Mouse (Mus musculus) telencephalon, adult 2 months (tissue): Measurements from ENCODE around the gene Cnnm4.

ENCODE experiments used
- DNase-seq: peaks from one replicate; pipeline ENCODE4 v3.0.0-alpha.2; 2011; ENCODE audit warnings: low read depth, low spot score

Gene Cnnm4

DNA sequence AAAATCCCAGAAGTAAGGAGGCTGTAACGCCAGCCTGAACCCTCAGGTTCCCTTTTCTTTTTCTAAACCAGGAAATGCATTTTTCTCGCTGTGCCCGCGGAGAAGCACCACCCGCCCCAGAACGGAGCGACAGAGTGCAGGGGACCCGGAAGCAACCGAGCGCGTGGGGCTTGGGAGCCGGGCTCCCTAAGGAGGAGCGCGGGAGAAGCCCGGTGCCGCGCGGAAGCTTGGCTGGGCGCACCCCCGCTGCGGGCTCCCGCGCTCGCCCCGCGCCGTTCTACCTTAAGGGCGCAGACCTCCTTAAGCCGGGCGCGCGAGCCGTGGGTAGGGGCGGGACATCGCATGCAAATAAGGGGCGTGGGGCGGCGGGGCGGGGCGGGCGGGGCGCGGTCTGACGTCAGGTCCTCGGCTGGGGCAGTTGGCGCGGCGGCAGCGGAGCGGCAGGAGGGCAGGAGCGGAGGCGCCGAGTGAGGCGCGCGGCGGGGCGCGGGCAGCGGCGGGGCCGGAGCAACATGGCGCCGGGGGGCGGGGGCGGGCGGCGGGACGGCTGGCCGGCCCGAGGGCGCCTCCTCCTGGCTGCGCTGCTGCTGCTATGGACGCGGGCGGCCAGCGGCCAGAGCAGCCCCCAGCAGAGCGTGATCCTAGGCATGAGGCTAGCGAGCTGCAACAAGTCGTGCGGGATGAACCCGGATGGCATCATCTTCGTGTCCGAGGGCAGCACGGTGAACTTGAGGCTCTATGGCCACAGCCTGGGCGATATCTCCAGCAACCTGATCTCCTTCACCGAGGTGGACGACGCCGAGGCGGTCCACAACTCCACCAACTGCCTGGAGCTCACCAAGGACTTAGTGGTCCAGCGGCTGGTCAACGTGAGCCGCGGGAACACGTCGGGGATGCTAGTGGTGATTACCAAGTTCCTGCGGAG is at the start of gene Cnnm4:
TSS of gene Cnnm4 (plus strand) at position 440 of the 925 bp plus-strand sequence.
- peak; percentile 80 for DNase-seq

DNA sequence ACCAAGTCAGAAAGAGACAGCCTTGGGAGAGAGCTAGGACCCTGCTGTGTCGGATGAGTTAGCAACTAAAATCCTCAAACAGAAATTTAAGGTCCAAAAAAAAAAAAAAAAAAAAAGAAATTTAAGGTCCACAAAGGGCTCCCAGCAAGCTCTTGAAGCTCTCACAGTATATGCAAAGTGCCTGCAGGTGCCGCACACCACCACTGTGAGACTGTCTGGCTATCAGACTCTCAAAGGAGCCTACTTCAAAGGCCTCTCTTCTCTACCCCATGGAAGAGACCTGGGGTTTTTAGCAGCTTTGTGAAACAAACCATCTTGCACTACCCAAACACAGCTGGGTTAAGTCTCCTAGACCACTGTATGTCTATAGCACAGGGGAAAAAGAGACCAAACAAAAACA is 41.9 kb upstream of the Cnnm4 start:
- DNase-seq = no peak

DNA sequence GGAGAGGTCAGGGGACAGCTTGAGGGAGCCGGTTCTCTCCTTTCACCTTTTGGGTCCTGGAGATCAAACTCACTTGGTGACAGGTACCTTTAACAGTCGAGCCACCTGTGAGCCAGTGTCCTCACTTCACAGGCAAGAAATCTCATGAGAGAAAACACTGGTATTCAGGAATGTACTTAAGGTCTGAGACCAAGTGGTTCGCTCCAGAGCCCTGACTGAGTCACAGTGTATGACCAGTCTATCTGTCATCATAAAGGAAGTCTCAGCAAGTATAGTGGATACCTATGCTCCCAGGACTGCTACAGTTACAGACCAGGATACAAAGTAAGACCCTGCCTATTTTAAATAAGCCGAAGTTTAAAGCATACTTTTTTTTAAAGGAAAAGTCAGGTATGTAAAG is 38.4 kb upstream of the Cnnm4 start:
- no peak for DNase-seq

DNA sequence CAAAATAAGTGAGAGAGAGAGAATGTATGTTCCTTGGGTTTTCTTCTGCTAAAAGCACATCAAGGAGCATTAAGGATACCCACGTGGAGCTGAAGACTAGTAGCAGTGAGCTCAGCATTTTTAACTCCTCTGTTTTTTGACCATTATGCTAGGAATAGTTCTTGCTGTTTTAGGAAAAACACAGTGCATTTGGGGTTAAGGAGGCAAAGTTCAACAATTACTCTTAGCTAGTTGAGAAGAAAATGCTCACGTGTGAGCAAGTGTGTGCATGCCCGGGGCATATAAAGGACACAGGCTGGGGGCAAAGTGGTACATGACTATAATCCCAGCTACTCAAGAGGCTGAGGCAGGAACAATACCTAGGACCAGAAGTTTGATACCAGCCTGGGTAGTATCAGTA is 37.8 kb upstream of the Cnnm4 start:
- no peak for DNase-seq

DNA sequence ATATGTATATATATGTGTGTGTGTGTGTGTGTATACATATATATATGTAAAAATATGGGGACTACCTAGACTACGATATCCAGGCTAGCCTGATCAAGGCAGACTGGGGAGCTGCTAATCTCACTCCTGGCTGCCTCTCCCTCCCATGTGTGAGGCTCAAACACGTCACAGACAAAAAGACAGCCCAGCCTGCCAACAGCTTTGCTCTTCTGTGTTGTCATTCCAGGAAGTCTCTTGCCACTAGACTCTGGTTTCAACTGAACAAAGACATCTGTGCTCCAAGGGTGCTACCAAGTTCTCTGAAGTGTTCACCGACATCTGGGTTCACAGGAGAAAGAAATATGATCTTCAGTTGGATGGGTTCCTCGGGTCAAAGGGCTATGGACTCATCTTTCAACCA is 36.3 kb upstream of the Cnnm4 start:
- DNase-seq = no peak

DNA sequence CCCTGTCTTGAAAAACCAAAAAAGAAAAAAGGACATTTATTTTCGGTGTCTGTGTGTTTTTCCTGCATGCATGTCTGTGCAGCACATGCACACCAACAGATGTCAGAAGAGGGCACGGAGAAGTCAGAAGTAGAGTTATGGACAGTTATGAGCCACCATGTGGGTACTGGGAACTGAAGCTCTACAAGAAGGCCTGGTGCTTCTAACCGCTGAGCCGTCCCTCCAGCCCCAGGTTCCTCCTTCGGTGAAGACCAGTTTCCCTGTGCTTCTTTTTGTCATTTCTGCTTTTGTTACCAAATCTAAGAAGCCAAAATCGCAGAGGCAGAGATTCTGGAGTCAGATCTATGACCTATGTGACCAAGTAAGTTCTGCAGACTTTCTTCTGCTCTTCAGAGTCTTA is 34.9 kb upstream of the Cnnm4 start:
- no peak for DNase-seq

DNA sequence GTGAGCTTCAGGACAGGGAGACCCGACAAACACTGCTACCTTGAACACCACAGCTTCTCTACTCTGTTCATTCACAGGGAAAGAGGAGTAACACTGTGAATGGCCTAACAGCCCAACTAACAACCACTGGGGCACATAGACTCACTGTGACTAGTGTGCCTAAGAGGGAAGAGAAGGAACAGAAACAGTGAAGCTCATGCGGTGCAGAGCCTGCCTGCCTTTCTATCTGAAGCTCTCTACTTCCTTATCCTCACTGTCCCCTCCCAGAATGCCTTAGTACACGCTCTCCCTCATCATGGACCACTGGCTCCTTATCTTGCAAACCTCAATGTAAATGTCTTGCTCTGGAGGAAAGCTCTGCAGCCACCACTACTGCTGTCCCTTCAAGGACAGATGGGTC is 34.2 kb upstream of the Cnnm4 start:
- DNase-seq = no peak

DNA sequence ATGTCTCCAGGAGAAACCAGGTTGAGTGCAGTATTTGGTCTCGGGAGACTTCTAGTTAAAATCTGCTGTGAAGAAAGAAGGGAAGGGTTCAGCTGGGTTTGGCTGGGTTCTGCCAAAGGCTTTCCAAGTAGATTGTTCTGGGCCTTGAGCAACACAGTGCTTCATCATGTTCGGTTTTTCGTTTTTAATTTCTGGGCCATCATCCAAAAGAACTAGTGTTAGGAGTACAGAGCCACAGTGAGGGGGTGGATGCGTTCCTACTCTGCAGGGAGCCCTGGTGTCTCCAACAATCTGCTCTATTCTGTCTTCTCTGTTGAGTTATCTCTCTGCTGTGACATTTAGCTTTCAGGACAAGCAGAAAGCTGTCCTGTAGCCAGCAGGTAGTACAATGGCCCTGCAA is 30.3 kb upstream of the Cnnm4 start:
- DNase-seq = peak; percentile 88

DNA sequence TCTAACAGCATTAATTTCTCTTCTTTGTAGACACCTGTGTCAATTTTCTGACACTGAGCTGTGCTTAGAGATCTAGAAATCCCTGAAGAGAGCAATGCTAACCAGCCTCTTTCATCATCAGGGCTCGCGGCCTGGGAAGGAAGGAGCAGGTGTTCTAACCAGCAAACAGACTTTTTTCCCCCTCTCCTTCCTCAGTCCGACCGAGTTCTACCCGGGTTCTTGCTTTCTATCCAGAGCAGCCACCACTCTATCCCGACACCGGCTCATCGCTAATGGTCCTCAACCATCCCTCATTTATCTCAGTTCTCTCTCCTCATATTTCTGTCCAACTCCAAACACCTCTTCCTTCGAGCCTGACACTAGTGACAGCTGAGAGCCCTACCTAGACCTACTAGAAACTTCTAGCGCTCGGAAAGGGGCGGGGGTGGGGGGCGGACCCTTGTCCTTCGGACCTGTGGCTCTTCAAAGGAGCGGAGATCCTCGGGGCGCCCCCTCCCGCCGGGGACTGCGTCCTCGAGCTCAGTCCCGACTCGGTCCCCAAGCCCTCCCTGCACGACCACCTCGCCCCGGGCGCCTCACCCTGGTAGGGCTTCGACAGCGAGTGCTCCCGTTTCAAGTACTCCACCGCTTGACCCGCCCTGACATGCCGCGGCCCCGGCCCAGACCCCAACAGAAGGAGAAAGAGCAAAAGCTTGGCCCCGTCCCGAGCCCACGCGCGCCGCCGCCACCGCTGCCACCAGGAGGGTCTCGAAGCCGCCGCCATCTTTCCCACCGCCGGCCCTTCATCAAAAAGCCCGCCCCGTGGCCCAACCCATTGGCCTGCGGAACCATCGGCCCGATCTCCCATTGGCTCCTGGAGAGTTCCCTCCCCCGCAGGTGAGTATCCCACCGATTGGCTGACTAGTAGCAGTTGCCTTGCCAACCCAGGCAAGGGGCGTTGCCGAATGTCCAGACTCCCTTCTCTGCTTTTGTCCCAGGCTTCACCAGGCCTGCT is 26.7 kb upstream of the Cnnm4 start, which contains the start of gene Lman2l:
TSS of gene Lman2l (minus strand) at position 801 of the 994 bp plus-strand sequence.
- peak; percentile 95 for DNase-seq

DNA sequence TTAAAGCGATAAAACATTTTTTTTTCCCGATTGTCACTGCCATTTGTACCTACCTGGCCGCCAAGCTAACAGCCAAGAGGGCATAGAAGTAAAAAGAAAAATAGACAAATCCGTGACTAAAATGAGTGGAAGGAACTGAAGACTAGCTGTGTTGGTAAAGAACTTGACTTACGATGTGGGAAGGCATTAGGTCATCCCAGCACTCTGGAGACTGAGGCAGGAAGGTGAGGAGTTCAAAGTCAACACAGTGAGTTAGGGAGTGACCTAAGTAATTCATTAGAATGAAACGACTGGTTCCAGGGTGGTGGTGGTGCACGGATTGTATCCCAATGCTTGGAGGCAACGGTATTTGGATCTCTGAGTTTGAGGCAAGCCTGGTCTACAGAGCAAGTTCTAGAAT is 25.9 kb upstream of the Cnnm4 start:
- DNase-seq = no peak

DNA sequence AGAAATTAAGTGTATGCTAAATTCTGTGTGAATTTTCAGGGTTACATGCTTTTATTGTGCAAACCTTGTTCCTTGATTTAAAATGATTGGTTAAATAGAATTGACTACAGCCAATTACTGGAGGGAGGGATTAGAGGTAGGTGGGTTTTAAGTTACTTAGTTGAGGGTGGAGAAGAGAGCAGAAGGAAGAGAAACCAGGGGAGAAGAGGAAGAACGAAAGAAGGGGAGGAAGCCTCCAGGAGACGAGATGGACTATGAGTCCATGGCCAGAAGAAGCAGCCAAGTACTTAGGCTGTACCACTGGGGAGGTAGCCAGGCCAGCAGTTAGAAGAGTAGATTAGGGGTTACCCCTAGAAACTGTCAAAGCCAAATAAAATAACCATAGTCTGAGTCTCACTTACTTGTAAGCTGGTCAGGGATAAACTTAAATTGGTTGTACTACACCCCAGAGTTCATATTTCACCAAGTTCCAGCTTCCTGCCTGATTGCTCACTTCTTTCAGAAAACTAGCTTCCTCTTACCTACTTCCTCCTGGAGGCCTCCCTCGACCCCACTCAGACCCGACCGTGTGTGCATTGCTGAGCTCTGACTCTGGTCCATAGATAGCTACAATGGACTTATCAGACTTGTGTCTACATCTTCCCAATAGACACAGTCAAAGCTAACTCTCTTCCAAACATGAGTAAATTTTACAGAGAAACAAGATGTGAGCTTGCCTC is 25.2 kb upstream of the Cnnm4 start:
- DNase-seq = no peak

DNA sequence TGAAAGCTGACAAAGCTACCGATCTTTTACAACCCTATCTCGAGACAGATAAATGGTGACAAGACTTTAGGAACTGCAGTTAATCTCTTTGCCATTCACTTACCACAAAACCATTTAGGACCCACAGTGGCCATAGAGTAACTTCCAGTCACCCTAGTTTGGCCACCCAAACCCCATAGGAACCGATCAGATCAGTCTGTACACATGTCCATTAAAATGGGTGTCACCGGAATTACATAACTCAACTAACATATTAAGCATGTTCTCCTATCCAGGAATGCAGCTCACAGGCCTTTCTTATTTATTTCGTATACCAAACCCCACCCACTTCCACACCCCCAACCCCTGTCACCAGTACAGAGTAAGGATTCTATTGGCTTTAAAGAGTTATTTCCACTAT is 24.6 kb upstream of the Cnnm4 start:
- DNase-seq = no peak

DNA sequence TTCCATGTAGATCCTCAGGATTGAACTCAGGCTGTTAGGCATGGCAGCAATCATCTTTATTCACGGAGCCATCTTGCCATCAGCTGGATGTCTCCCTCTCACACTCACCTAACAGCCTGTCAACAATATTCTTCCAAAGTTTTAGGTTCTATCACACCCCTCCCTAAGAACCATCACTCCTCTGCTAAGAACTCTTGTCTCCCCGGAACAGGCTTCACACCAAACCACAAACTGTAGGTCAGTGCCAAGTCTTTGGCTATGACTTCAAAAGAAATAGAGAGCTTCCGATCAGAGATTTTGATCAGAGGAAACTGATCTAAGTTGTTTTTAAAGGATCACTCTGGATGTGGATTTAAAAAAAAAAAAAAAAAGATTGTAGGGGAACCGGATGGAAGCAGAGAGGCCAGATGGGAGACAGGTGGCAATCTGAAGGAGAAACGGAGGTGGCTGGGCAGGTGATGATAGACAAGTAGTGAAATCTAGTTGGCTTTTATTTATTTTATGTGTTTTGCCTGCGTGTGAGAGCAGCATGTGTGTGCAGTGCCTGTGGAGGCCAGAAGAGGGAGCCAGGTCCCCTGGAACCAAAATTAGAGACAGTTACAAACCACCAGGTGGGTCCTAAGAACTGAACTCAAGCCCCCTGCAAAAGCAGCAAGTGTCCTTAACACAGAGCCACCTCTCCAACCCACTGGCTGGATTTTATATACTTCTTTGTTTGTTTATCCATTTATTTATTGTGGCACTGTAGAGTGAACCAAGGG is 17.2 kb upstream of the Cnnm4 start:
- no peak for DNase-seq

DNA sequence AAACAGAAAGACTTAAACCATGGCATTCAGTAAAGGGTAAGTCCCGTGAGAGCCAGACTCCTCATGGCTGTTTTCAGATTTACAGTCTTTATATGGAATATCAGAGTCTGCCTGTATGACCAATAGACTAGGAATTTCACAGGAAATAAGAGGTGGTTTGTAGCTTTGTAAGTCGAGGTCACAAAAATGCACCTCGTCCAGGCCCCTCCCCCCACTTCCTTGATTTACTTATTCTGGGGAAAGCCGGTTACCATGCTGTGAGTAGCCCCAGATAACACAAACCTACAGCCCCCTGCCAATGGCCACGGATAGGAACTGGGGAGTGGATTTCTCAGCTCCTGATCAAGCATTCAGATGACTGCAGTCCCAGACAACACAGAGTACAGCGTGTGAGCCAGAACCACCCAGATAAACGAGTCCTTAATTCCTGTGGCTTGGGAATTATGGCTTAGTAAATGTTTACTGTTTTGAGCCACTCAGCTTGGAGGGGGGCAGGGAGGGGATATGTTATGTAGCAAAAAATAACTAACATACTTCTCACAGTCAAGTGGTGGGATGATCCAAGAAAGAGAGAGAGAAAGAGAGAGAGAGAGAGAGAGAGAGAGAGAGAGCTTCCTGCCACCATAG is 13.9 kb upstream of the Cnnm4 start:
- DNase-seq = no peak

DNA sequence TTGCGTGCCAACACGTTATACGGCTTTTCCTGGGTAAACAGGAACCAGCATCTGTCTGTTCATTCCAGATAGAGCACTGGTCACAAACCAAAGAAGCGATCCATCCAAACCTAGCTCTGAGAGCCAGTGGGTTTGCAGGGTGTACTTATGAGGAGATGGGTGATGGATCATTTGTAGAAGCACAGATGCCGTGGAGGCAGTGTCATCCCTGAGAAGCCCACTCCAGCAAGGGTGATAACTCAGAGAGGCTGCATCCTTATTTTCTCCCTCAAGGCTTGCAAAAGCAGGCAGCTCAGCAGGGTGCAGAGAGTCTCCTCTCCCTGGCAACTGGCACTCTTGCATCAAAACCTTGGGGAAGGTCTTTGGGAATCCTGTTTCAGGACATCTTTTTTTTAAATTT is 13.3 kb upstream of the Cnnm4 start:
- DNase-seq = no peak

DNA sequence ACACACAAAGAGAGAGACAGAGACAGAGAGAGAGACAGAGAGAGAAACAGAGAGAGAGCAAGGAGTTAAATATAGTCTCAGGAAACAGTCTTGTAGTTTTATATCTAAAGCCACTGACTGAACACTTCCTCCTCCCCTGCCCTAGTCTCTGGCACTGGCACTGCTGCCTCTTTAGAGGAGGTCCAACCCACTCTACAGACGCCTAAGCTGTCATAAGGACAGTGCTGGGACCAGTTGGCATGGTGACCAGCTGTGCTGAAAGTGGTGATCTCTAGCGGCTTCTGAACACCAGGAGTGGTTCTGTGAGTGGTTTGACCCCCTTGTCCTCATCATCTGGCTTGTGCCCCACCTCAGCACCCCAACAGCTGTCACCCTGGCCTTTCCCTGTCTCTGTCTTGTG is 9.6 kb upstream of the Cnnm4 start:
- no peak for DNase-seq

DNA sequence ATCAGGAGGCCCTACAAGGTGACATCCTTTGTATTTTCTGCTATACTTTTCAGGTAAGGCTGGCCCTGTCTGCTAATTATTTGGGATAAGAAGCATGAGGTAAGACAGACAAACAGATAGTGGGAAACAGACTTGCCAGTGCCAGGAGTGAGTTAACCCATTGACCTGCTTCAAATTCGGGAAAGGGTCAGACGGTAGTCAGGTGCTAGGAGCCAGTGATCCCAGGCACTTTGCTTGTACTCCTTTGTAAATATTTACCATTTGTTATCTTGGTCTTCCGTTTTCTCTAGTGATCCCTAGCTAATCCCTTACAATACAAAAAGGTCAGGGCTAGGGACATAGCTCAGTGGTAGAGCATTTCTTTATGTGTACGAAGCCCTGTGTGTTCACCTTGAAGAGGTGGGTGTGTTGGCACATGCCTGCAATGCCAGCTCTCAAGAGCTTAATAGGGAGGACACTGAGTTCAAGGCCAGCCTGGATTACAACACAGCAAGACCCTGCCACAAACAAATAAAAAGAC is 5.7 kb upstream of the Cnnm4 start:
- DNase-seq = no peak

DNA sequence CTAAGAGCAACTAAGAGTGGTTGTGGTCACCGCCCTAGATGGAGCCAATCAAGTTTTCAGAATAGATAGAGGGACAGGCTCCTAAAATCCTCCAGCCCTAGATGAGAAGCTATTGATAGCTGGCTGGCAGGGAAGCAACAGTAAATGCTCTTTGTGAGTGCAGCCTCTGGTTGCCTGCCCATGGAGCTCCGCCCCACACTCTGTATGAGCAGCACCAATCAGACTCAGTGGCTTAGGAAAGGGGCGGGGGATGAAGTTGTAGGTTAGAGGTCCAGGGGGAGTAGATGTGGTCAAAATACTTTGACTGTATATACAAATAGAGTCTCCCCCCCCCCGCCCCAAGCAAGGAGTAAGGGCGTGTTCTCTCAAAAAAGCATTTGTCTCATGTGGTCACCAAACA is 4.0 kb upstream of the Cnnm4 start:
- DNase-seq = no peak

DNA sequence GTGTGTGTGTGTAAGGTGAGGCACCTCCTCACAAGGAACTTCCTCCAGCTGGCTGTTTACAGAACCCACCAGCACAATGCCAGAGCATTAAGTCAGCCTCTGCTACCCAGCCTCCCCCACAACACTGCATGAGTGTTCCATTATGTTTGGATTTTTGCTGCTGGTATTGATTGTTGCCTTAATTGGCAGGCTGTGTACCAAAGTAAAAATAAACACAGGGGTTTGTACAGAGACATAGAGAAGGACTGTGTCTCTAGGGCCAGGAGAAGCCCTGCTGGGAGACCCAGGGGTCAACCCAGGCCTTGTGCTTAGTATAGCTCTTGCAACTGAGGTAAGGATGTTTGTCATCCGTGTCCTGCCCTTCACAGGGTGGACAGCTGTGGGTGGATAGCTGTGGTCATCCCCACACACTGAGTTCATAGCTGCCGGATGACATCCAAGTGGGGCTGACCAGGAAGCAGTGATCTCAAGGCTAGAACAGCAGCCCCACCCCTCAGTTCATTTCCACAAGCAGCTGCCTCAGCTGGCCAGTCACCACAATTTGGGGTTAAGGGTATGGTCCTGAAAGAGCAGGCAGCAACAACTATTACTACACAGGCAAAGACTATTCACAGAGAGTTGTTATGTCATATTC is 1.5 kb upstream of the Cnnm4 start:
- DNase-seq = no peak

DNA sequence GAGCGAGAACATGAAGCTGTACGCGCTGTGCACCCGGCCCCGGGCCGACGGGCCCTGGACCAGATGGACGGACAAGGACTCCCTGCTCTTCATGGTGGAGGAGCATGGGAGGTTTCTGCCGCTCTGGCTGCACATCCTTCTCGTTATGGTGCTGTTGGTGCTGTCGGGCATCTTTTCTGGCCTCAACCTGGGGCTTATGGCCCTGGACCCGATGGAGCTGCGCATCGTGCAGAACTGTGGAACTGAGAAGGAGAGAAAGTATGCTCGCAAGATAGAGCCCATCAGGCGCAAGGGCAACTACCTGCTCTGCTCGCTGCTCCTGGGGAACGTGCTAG is 653 bp downstream of the Cnnm4 start:
- no peak for DNase-seq
